Mouse (Mus musculus) neural tube, embryonic 10.5 days (tissue): ENCODE measurements around the gene Itm2c.
A peak's percentile ranks its signal among the peaks of the same experiment; 100 is the strongest.

Source experiments
- DNase-seq: peaks from one replicate; pipeline ENCODE4 v3.0.0-alpha.2; 2017; ENCODE audit warnings: low spot score; ENCODE audit errors: extremely low spot score

Gene Itm2c

GRCm38 (mm10) chr1:85898761-85899387 is 4.8 kb downstream of the Itm2c start:
- DNase-seq: no peak

DNA sequence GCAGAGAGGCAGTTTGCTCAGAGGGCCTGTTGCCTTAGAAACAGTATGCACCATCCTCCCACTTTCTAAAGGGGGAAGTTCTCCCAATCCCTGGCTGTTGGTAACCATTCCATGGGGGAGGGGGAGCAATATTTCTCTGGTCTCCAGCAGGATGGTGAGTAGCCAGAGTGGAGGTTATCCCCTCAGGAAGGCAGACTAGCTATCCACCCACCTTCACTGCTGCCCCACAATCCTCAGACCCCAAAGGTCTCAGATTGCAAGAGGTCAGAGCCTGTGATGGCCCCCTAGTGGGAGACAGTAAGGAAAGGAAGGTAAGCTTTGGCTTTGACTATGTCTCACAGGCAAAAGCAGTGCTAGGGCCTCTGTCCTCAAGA is 5.3 kb downstream of the Itm2c start:
- DNase-seq: no peak

DNA sequence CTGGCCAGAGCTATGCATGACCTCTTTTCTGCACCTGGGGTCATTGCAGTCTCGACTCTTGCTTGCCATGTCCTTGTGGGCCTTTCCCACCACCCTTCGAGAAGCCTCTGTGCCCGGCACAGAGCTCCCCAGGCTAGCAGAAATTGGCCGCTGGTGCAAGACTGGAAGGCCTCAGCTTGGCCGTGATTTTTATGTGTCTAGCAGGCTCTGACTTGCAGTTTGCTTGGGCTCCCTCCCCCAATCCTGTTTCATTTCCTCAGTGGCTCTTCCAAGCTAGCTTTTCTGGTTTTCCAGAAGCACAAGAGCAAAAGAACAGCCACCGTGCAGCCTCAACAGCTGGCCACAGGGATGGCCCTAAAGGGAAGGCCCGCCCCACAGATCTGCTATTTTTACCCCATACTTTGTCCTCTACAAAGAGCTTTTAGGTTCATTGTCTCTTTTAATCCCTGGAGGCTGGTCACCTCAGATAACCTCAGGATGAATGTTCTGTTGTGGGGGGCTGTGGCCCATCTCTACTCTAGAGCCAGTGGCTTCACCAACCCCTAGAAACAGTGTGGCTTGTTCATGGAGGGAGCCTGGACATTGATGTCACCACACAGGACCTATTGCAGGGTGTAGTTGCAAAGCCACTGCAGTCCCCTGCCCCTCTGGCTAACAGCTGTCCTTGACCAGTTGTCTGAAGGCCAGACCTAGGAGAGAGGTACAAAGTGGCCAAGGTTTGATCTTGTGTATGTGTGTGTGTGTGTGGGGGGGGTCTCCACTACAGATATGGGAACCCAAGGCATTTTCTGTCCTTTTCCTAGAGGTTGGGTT is 6.6 kb downstream of the Itm2c start:
- DNase-seq: no peak

DNA sequence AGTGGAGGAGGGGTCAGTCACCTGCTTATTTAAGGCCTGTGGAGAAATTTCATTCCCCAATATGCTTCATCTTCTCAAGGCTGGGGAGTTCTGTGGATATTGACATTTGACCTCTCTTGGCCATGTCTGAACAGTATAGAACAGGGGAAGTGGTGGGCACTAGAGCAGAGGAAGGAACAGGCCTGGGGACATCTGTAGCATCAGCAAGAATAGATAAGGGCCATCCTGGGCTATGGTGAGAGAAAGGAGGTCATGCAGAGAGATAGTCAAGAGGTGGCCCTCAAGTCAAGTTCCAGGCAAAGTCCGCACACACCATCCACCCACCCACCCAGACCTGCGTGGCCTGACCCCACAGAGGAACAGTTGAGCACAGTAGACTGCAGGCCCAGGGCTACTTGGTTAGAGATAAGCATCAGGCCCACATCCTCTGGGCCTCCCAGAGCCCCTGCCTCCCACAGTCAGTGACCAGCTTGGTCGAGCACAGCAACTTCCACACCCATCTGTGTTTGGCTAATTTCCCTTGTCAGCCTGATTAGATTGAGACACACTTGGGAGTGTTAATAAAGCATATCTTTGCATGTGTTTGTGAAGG is 7.5 kb downstream of the Itm2c start:
- no peak for DNase-seq

- DNase-seq: no peak
These were observed 8.1 kb downstream of the Itm2c start for GRCm38 (mm10) chr1:85902108-85902561.

DNA sequence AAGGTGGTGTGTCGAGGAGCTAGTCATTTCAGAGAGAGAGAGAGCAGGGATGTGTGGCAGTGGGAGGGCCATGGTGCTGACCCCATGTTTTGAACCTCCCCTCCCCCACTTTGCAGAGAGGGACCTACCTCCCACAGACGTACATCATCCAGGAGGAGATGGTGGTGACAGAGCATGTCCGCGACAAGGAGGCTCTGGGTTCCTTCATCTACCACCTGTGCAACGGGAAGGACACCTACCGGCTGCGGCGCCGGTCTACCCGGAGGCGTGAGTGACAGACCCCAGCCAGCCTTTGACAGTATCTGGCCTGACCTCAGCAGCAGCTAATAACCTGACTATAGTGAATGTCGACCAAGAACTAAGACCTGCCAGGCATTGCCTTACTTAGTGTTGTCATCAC is 12.8 kb downstream of the Itm2c start:
- DNase-seq: no peak

GRCm38 (mm10) chr1:85908754-85909590 is 14.9 kb downstream of the Itm2c start:
- no peak for DNase-seq

- DNase-seq: no peak
These were observed 19.1 kb downstream of the Itm2c start for GRCm38 (mm10) chr1:85913078-85913755.

- no peak for DNase-seq
These were observed 21.8 kb downstream of the Itm2c start for GRCm38 (mm10) chr1:85915890-85916289.

DNA sequence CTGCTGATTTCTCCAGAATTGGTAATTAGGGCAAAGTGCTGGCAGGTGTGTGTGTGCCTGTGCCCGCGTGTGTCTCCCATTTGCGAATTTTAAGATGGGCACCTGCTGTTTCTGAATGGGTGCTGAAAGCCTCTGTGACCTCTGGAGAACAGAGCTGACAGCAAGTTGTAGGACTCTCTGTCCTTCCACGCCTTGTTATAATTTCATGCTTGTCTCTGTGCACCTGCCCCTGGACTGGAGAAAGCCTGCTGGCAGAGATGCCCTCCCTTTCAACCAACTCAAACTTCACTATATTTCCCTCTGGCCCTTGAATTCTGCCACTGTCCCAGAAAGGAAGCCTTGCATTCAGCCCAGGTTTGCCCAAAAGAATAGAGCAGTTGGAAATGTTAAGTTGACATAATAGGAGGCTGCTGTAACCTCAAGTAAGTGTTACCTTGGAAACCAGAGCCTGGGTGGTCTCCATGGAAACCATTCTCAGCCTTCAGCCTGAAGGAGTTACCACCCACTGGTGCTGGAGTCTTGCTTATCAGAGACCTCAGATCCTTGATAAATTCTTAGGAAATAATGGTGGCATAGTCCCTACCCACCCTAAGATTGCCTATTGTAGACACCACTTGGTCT is 22.9 kb downstream of the Itm2c start:
- peak; percentile 45 for DNase-seq

DNA sequence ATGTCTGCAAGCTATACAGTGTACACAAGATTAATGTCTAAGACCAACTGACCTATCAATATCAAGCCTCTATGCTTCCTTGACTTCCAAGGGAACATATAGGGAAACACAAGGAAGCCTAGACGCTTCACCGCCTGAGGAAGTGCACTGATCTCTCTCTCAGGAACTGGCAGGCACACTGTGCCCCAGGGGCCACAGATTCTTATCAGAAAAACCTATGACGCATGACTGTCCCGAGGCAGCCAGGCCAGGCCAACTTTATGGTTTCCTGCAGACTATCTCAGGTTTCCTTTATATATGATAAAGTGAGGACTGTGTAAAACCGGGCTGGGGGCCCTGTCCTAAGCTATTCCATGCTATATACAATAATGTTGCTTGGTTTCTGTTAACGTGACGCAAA is 25.5 kb downstream of the Itm2c start:
- DNase-seq: no peak

DNA sequence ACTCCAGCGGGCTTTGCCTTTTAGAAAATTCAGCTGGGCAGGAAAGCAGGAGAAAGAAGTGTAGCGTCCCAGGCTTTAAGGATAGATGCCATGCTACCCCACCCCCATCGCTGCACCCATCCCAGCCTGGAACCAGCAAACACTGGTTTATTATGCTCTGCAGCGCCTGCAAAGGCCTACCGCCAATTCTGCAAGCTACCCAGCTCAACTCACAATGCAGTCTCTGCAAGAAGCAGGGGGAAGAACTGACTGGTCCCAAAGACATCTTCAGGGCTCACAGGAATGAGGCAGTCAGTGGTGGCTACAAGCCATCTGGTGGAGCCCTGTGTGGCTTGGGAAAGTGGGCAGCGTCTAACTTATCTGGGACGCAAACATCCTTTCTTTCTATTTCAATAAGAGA is 27.6 kb downstream of the Itm2c start:
- DNase-seq: no peak

- DNase-seq: no peak
These were observed 28.2 kb downstream of the Itm2c start for GRCm38 (mm10) chr1:85922127-85922864.

- no peak for DNase-seq
These were observed 28.8 kb downstream of the Itm2c start for GRCm38 (mm10) chr1:85922865-85923211.

DNA sequence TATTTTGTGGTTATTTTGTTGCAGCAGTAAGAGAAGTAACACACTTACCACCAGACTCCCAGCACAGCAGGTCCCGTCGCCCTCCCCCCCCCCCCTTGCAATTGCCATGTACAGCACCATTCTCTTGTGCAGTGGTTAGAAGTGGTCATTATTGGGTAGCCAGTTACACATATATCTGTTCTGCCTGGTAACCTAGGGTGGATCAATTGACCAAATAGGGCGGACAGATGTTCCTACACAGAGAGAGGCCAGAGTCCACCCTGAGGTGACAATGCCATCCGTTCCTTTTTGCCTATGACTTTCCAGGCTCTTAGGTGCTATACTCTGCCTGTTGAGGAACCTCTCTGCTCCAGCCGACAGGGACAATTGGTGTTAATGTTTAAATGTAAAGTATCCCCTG is 31.1 kb downstream of the Itm2c start:
- DNase-seq: no peak

GRCm38 (mm10) chr1:85928057-85928687 is 34.1 kb downstream of the Itm2c start, which contains the start of gene 4933407L21Rik:
Gene 4933407L21Rik (plus strand): TSS chr1:85928483.
- no peak for DNase-seq

DNA sequence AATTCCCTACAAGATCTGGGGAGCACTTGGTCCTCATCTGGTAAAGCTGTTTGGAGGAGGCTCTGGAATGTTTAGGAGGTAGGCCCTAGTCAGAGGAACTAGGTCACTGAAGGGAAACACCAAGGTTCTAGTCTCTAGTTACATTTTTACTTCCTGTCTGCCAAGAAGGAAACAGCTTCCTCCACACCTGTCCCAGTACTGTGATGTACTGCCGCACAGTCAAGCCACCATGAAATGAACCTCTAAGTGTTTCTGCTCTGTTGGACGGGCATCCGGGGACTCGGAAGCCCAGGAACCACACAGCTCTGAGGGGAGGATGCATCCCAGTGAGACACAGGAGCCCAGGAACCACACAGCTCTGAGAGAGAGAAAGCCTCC is 34.6 kb downstream of the Itm2c start:
- DNase-seq: no peak

DNA sequence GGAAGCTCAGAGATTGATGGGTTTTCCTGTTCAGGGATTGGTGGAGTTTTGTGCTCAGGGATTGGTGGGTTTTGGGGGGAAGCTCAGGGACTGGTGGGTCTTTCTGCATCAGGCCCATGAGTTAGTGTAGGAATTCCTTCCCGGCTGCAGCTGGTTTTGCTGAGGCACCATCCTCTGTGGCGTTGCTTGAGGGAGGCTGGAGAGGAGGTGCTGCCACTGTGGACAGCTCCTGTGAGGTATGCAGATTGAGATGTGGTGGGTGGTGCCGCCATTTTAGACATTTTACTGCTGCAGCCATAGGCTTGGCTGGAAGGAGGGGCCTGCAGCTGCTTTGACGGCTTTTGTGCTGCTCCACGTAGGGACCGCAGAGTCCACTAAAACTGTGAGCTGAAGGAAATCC is 35.3 kb downstream of the Itm2c start:
- no peak for DNase-seq

DNA sequence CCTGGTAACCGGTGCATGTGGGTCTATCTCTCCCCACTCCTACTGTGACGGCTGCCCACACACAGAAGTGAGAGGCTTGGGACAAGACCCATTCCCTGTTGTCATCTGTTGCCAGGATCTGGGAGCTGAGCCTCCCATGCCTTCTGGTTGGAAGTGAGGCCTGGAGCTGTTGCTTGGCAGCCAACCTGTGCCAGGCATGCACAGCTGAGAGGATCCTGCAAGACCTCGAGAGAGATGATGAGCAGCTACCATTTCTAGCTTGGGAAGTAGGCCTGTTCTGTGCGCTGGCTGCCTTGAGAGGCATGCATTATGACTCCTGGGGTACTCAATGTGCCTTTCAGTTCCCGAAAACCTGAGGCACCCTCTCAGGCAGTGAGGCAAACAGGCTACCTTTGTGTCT is 37.1 kb downstream of the Itm2c start:
- DNase-seq: no peak

- DNase-seq: peak; percentile 40
These were observed 39.1 kb downstream of the Itm2c start for GRCm38 (mm10) chr1:85933226-85933625.
